In genomic region chr4:126252411-126253237, GRCm38 (mm10) we compare ENCODE assay signal across 8 mouse cellular contexts. TPM values are rescaled to one million over a fixed set of nuclear protein-coding genes. Genes with fewer than 3 reads are reported as not detected.
DNase-seq lines count a peak whose midpoint lies in the region; ATAC-seq and TF ChIP-seq lines count a peak whose summit lies in the region.

No protein-coding gene starts in this region.

- no peaks in the 10 kb centered on the region for H3K27me3 ChIP-seq in kidney, embryonic 14.5 days (ENCODE audit: control insufficient read depth, insufficient read depth, low read length)
- no peaks in the 10 kb centered on the region for H3K27me3 ChIP-seq in embryonic facial prominence, embryonic 11.5 days (ENCODE audit: control insufficient read depth, insufficient read depth, low read length)
- H3K27me3 ChIP-seq in hindbrain, embryonic 12.5 days: no peaks in the 10 kb centered on the region
- H3K27me3 ChIP-seq in midbrain, embryonic 11.5 days (ENCODE audit: control insufficient read depth, insufficient read depth, low read length): no peaks in the 10 kb centered on the region
- no peaks in the 10 kb centered on the region for H3K27me3 ChIP-seq in thymus, adult 2 months (ENCODE audit: control insufficient read depth, insufficient read depth, low read length)

- TF ChIP-seq CTCF in thymus, adult 2 months (IDR thresholded peaks at IDR 0.05; ENCODE audit: borderline replicate concordance, control insufficient read depth, extremely low read depth, insufficient read depth, low read length, poor library complexity): no peak

- no peaks in the 10 kb centered on the region for H3K9me3 ChIP-seq in kidney, embryonic 14.5 days (ENCODE audit: control insufficient read depth, low read length)
- H3K9me3 ChIP-seq in embryonic facial prominence, embryonic 11.5 days (replicated peaks; ENCODE audit: control insufficient read depth, low read length): no peaks in the 10 kb centered on the region
- no peaks in the 10 kb centered on the region for H3K9me3 ChIP-seq in hindbrain, embryonic 12.5 days (replicated peaks)
- no peaks in the 10 kb centered on the region for H3K9me3 ChIP-seq in midbrain, embryonic 11.5 days (ENCODE audit: control insufficient read depth, low read length)

- H3K4me1 ChIP-seq in kidney, embryonic 14.5 days (ENCODE audit: control insufficient read depth, insufficient read depth, low read length): peaks cover 45% of the 10 kb centered on the region
- H3K4me1 ChIP-seq in embryonic facial prominence, embryonic 11.5 days (ENCODE audit: control insufficient read depth, insufficient read depth, low read length): peaks cover 25% of the 10 kb centered on the region
- H3K4me1 ChIP-seq in hindbrain, embryonic 12.5 days: peaks cover 78% of the 10 kb centered on the region
- peaks cover 67% of the 10 kb centered on the region for H3K4me1 ChIP-seq in midbrain, embryonic 11.5 days (ENCODE audit: control insufficient read depth, insufficient read depth, low read length)
- peaks cover 41% of the 10 kb centered on the region for H3K4me1 ChIP-seq in thymus, adult 2 months (replicated peaks; ENCODE audit: control insufficient read depth, insufficient read depth, low read length)

- H3K27ac ChIP-seq in kidney, embryonic 14.5 days (ENCODE audit: low read depth, low read length): no peak overlapping the region
- H3K27ac ChIP-seq in embryonic facial prominence, embryonic 11.5 days (replicated peaks; ENCODE audit: low read depth, low read length): no peak overlapping the region
- no peak overlapping the region for H3K27ac ChIP-seq in hindbrain, embryonic 12.5 days
- no peak overlapping the region for H3K27ac ChIP-seq in midbrain, embryonic 11.5 days (ENCODE audit: low read depth, low read length)
- H3K27ac ChIP-seq in thymus, adult 2 months (ENCODE audit: control insufficient read depth, insufficient read depth, low read length): no peak overlapping the region

- H3K9ac ChIP-seq in kidney, embryonic 14.5 days (ENCODE audit: low read depth, low read length): 0 out of 2 replicates have a peak overlapping the region, but pooled peaks have one; percentile 42
- H3K9ac ChIP-seq in embryonic facial prominence, embryonic 11.5 days (replicated peaks; ENCODE audit: low read length): peak overlapping the region; percentile 23
- H3K9ac ChIP-seq in hindbrain, embryonic 12.5 days: 0 out of 2 replicates have a peak overlapping the region, but pooled peaks have one; percentile 32
- no peak overlapping the region; the same call in 1 of the 2 replicates for H3K9ac ChIP-seq in midbrain, embryonic 11.5 days (ENCODE audit: low read length)

- ATAC-seq in kidney, embryonic 14.5 days (ENCODE audit: low FRiP score, low TSS enrichment): no peak
- ATAC-seq in embryonic facial prominence, embryonic 11.5 days (replicated peaks; ENCODE audit: insufficient number of reproducible peaks, low FRiP score, low TSS enrichment, low read depth): no peak
- ATAC-seq in hindbrain, embryonic 12.5 days (ENCODE audit: low FRiP score): no peak
- ATAC-seq in midbrain, embryonic 11.5 days (ENCODE audit: low FRiP score): no peak
- ATAC-seq in inflammation-experienced regulatory T-cells, adult 6 months: no peak

- H3K4me2 ChIP-seq in kidney, embryonic 14.5 days (replicated peaks; ENCODE audit: low read depth, low read length): 0 out of 2 replicates have a peak overlapping the region, but pooled peaks have one; percentile 10
- H3K4me2 ChIP-seq in embryonic facial prominence, embryonic 11.5 days (ENCODE audit: low read depth, low read length): no peak overlapping the region
- peak overlapping the region; percentile 30 for H3K4me2 ChIP-seq in hindbrain, embryonic 12.5 days (replicated peaks)
- H3K4me2 ChIP-seq in midbrain, embryonic 11.5 days: no peak overlapping the region

- WGBS in kidney, embryonic 14.5 days: 81% methylated on average over 17 of the region's 17 CpGs
- WGBS in embryonic facial prominence, embryonic 11.5 days: 73% methylated on average over 17 of the region's 17 CpGs
- WGBS in hindbrain, embryonic 12.5 days: 74% methylated on average over 17 of the region's 17 CpGs
- 74% methylated on average over 17 of the region's 17 CpGs for WGBS in midbrain, embryonic 11.5 days
- 94% methylated on average over 17 of the region's 17 CpGs for WGBS in thymus, adult 2 months

- DNase-seq in kidney, postnatal 10 days: no peak
- no peak for DNase-seq in embryonic facial prominence, embryonic 11.5 days (ENCODE audit: low spot score)
- peak; percentile 79 for DNase-seq in midbrain, embryonic 11.5 days (ENCODE audit: low spot score, missing footprints)
- no peak for DNase-seq in thymus, adult 2 months
- no peak for DNase-seq in urinary bladder, postnatal 10 days (ENCODE audit: low spot score)

- H3K4me3 ChIP-seq in kidney, embryonic 14.5 days (ENCODE audit: low read length): no peak overlapping the region
- no peak overlapping the region for H3K4me3 ChIP-seq in embryonic facial prominence, embryonic 11.5 days (ENCODE audit: low read depth, low read length)
- no peak overlapping the region for H3K4me3 ChIP-seq in hindbrain, embryonic 12.5 days
- no peak overlapping the region for H3K4me3 ChIP-seq in midbrain, embryonic 11.5 days (ENCODE audit: low read depth, low read length)
- H3K4me3 ChIP-seq in thymus, adult 2 months (ENCODE audit: control insufficient read depth, insufficient read depth, low read length): no peak overlapping the region

- H3K36me3 ChIP-seq in kidney, embryonic 14.5 days (ENCODE audit: control insufficient read depth, insufficient read depth, low read length): peaks cover 4% of the 10 kb centered on the region; the same call in 1 of the 2 replicates
- no peaks in the 10 kb centered on the region for H3K36me3 ChIP-seq in embryonic facial prominence, embryonic 11.5 days (replicated peaks; ENCODE audit: control insufficient read depth, insufficient read depth, low read depth, low read length)
- H3K36me3 ChIP-seq in hindbrain, embryonic 12.5 days: peaks cover 9% of the 10 kb centered on the region; the same call in 1 of the 2 replicates
- H3K36me3 ChIP-seq in midbrain, embryonic 11.5 days (ENCODE audit: control insufficient read depth, insufficient read depth, low read length): no peaks in the 10 kb centered on the region
- H3K36me3 ChIP-seq in thymus, adult 2 months (ENCODE audit: control insufficient read depth, insufficient read depth, low read length): no peaks in the 10 kb centered on the region

- no peak for TF ChIP-seq POLR2A in thymus, adult 2 months (IDR thresholded peaks at IDR 0.05; ENCODE audit: control insufficient read depth, extremely low read depth, insufficient read depth, low read length, poor library complexity)

RNA-seq across cellular contexts. Expression of gene Map7d1, which starts 3.5 kb away (rescaled TPM):
- 35.6 and 43.3 TPM in 2 replicates for polyA plus RNA-seq in kidney, embryonic 14.5 days (2014; fragmentation: Nextera tagmentation; extraction: Ambion mirVana)
- polyA plus RNA-seq in embryonic facial prominence, embryonic 11.5 days (2014; fragmentation: Nextera tagmentation; extraction: Ambion mirVana): 47.0 and 54.1 TPM in 2 replicates
- 143 and 150 TPM in 2 replicates for polyA plus RNA-seq in hindbrain, embryonic 12.5 days (2016; fragmentation: Nextera tagmentation; extraction: Ambion mirVana)
- polyA plus RNA-seq in midbrain, embryonic 11.5 days (2014; fragmentation: Nextera tagmentation; extraction: Ambion mirVana): 61.8 and 68.7 TPM in 2 replicates
- polyA plus RNA-seq in thymus, adult 2 months (2012; rRNA removed): 74.6 and 84.2 TPM in 2 replicates
- 1 to 10 TPM; 3.2 to 6.6 (median 5.1) TPM for polyA plus RNA-seq in inflammation-experienced regulatory T-cells, adult 6 months (2017; shearing (Covaris generic))

RNA-seq across cellular contexts. Expression of gene Trappc3, which starts 9.5 kb away (rescaled TPM):
- polyA plus RNA-seq in kidney, embryonic 14.5 days (2014; fragmentation: Nextera tagmentation; extraction: Ambion mirVana): 19.7 and 68.6 TPM in 2 replicates
- polyA plus RNA-seq in embryonic facial prominence, embryonic 11.5 days (2014; fragmentation: Nextera tagmentation; extraction: Ambion mirVana): 33.8 and 36.7 TPM in 2 replicates
- polyA plus RNA-seq in hindbrain, embryonic 12.5 days (2016; fragmentation: Nextera tagmentation; extraction: Ambion mirVana): 109 and 113 TPM in 2 replicates
- polyA plus RNA-seq in midbrain, embryonic 11.5 days (2014; fragmentation: Nextera tagmentation; extraction: Ambion mirVana): 37.1 and 38.9 TPM in 2 replicates
- 48.0 and 55.1 TPM in 2 replicates for polyA plus RNA-seq in thymus, adult 2 months (2012; rRNA removed)
- polyA plus RNA-seq in inflammation-experienced regulatory T-cells, adult 6 months (2017; shearing (Covaris generic)): 10 to 100 TPM; 55.8 to 71.3 (median 70.8) TPM

RNA-seq across cellular contexts. Expression of gene Col8a2, which starts 34.0 kb away (rescaled TPM):
- 5.5 and 6.8 TPM in 2 replicates for polyA plus RNA-seq in kidney, embryonic 14.5 days (2014; fragmentation: Nextera tagmentation; extraction: Ambion mirVana)
- polyA plus RNA-seq in embryonic facial prominence, embryonic 11.5 days (2014; fragmentation: Nextera tagmentation; extraction: Ambion mirVana): 15.7 and 18.1 TPM in 2 replicates
- 50.1 and 56.7 TPM in 2 replicates for polyA plus RNA-seq in hindbrain, embryonic 12.5 days (2016; fragmentation: Nextera tagmentation; extraction: Ambion mirVana)
- polyA plus RNA-seq in midbrain, embryonic 11.5 days (2014; fragmentation: Nextera tagmentation; extraction: Ambion mirVana): 9.1 and 9.5 TPM in 2 replicates
- polyA plus RNA-seq in thymus, adult 2 months (2012; rRNA removed): 0.28 and 0.35 TPM in 2 replicates
- polyA plus RNA-seq in inflammation-experienced regulatory T-cells, adult 6 months (2017; shearing (Covaris generic)): not detected

RNA-seq across cellular contexts. Expression of gene Thrap3, which starts 50.1 kb away (rescaled TPM):
- 141 and 281 TPM in 2 replicates for polyA plus RNA-seq in kidney, embryonic 14.5 days (2014; fragmentation: Nextera tagmentation; extraction: Ambion mirVana)
- 211 and 232 TPM in 2 replicates for polyA plus RNA-seq in embryonic facial prominence, embryonic 11.5 days (2014; fragmentation: Nextera tagmentation; extraction: Ambion mirVana)
- polyA plus RNA-seq in hindbrain, embryonic 12.5 days (2016; fragmentation: Nextera tagmentation; extraction: Ambion mirVana): 250 and 255 TPM in 2 replicates
- 192 and 219 TPM in 2 replicates for polyA plus RNA-seq in midbrain, embryonic 11.5 days (2014; fragmentation: Nextera tagmentation; extraction: Ambion mirVana)
- polyA plus RNA-seq in thymus, adult 2 months (2012; rRNA removed): 91.8 and 101 TPM in 2 replicates
- polyA plus RNA-seq in inflammation-experienced regulatory T-cells, adult 6 months (2017; shearing (Covaris generic)): 100 to 1,000 TPM; 198 to 359 (median 205) TPM

Comparison
In these comparisons a context has a peak if more than half of its experiments do, and no peak if none do; other contexts are left out.
1. H3K4me2 ChIP-seq: peak in kidney, embryonic 14.5 days (single experiment) and hindbrain, embryonic 12.5 days (single experiment); none in embryonic facial prominence, embryonic 11.5 days (single experiment) and midbrain, embryonic 11.5 days (single experiment).